Mouse (Mus musculus) stomach, embryonic 16.5 days (tissue): ENCODE results near the gene Fate1. TPM values are rescaled to one million over a fixed set of nuclear protein-coding genes. Genes with fewer than 3 reads are reported as not detected.
"Not testable (repeated sequence)": the region's sequence is repeated elsewhere in the genome, so short reads cannot be mapped to it uniquely, and the experiment has no call there.

Experiments
- ATAC-seq: fragments of 200-750 bp; cut with Nextera tagmentation; 2 replicates; pipeline ENCODE4 v1.8.0; 2017; ENCODE audit warnings: moderate number of reproducible peaks, moderate TSS enrichment; ENCODE audit not compliant: insufficient read depth, low FRiP score
- H3K27ac ChIP-seq: fragments of 300-500 bp; sonication (generic); 2 replicates; pipeline ENCODE4 v1.5.1; 2014; ENCODE audit warnings: low read length
- H3K27me3 ChIP-seq: fragments of 300-500 bp; sonication (generic); 2 replicates; pipeline ENCODE4 v1.6.1; 2014; ENCODE audit warnings: low read length, control low read depth, mixed read lengths; ENCODE audit not compliant: control insufficient read depth, insufficient read depth
- H3K36me3 ChIP-seq: fragments of 300-500 bp; sonication (generic); 2 replicates; pipeline ENCODE4 v1.6.1; 2014; ENCODE audit warnings: low read length; ENCODE audit not compliant: control insufficient read depth, insufficient read depth
- H3K4me1 ChIP-seq: fragments of 300-500 bp; sonication (generic); 2 replicates; pipeline ENCODE4 v1.6.1; 2014; ENCODE audit warnings: low read length, control low read depth, mixed read lengths; ENCODE audit not compliant: control insufficient read depth, insufficient read depth
- H3K4me2 ChIP-seq: fragments of 300-500 bp; sonication (generic); 2 replicates; pipeline ENCODE4 v1.6.1; 2014; ENCODE audit warnings: low read depth, low read length, mixed read lengths
- H3K4me3 ChIP-seq: fragments of 300-500 bp; sonication (generic); replicated peaks from 2 replicates; pipeline ENCODE4 v1.5.1; 2014; ENCODE audit warnings: mild to moderate bottlenecking, low read length
- H3K9ac ChIP-seq: fragments of 300-500 bp; sonication (generic); 2 replicates; pipeline ENCODE4 v1.6.1; 2014; ENCODE audit warnings: low read length
- H3K9me3 ChIP-seq: fragments of 300-500 bp; sonication (generic); replicated peaks from 2 replicates; pipeline ENCODE4 v1.6.1; 2016; ENCODE audit warnings: low read length, control low read depth; ENCODE audit not compliant: control insufficient read depth
- WGBS: fragments of 180-500 bp; shearing (Covaris S2); extraction: QIAGEN DNeasy Blood & Tissue Kit; methylation state at CpG from one replicate; pipeline ENCODE4 v1.1.7; 2014; 5-methylcytosine and 5-hydroxymethylcytosine counted together
- polyA plus RNA-seq: library from polyadenylated mRNA; unstranded; fragments of >200 nt; fragmentation: Nextera tagmentation; extraction: Ambion mirVana; gene quantifications from 2 replicates; pipeline ENCODE4 v1.2.1, GENCODE M21; 2015

Fate1 gene
- not detected in 2 replicates for polyA plus RNA-seq

DNA sequence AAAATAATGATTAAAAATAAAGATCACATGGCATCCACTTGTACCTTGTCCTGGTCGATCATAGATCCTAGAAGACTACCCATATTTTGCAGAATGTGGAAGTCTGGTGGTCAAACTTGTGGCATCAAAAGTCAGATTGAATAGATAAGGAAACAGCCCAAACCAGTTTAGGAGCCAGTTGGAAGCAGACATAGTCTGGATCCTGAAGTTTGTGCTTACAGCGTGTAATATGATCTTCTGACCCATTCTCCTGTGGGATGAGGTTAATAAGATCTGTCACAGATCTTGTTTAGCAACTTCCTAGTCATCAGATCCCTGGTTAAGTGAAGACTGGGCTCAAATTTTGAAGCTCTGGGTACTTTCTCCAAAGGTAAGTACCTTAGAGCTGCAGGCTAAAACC lies at the start of gene Fate1:
Gene Fate1 (plus strand): TSS at position 301 of the 400 bp plus-strand sequence.
- ATAC-seq: no peak
- no peaks in the 10 kb centered on the region for H3K9me3 ChIP-seq
- no peak within 1 kb of the TSS for H3K4me2 ChIP-seq
- no peak within 1 kb of the TSS for H3K9ac ChIP-seq
- no peak within 1 kb of the TSS for H3K4me3 ChIP-seq
- H3K27me3 ChIP-seq: no peaks in the 10 kb centered on the region
- no peaks in the 10 kb centered on the region for H3K36me3 ChIP-seq
- WGBS: 62% methylated on average over 2 of the region's 2 CpGs
- H3K27ac ChIP-seq: no peak within 1 kb of the TSS
- no peaks in the 10 kb centered on the region for H3K4me1 ChIP-seq

DNA sequence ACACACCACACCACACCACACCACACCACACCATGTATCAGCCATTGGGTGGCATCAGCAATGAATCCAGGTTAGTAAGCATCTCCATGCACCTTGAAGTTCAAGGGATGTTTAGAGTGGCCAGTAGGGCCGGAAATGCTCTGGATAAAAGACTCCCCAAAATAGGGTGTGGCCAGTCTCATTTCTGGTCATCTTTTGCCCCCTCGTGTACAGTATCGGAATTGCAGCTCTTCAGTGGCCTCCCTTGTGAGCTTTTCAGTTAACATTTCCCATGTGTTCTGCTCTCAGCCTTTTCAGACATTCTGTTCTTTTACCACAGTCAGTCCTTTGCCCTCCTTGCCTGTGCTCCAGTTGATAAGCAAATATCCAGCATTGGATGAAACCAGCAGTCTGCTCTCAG lies 26.2 kb upstream of the Fate1 start:
- Histone ChIP-seq H3K4me1 (no peaks in the 10 kb centered on the region), H3K27me3 (no peaks in the 10 kb centered on the region), H3K9me3 (no peaks in the 10 kb centered on the region), H3K27ac (no peak overlapping the region), H3K4me3 (no peak overlapping the region), H3K4me2 (no peak overlapping the region), H3K9ac (no peak overlapping the region), H3K36me3 (no peaks in the 10 kb centered on the region)
- 15% methylated on average over 3 of the region's 3 CpGs for WGBS
- no peak for ATAC-seq

DNA sequence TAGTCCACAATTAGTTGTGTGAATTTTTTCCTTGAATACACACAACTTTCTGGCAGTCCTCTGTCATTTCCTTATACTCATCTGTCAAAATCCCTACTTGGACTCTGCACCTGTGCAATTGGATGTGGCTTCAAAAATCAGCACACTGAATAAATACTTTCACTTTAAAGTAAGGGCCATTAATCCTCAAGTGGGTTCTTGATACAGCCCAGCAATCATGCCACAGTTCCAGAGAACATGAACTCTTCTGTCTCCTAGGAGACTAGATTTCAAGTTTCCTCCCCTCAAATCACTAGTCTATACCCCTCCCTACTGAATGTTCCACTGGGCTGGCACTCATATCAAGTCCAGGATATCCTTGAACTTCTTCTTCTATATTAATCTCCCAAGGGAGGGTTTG lies 14.4 kb upstream of the Fate1 start:
- ATAC-seq: no peak

DNA sequence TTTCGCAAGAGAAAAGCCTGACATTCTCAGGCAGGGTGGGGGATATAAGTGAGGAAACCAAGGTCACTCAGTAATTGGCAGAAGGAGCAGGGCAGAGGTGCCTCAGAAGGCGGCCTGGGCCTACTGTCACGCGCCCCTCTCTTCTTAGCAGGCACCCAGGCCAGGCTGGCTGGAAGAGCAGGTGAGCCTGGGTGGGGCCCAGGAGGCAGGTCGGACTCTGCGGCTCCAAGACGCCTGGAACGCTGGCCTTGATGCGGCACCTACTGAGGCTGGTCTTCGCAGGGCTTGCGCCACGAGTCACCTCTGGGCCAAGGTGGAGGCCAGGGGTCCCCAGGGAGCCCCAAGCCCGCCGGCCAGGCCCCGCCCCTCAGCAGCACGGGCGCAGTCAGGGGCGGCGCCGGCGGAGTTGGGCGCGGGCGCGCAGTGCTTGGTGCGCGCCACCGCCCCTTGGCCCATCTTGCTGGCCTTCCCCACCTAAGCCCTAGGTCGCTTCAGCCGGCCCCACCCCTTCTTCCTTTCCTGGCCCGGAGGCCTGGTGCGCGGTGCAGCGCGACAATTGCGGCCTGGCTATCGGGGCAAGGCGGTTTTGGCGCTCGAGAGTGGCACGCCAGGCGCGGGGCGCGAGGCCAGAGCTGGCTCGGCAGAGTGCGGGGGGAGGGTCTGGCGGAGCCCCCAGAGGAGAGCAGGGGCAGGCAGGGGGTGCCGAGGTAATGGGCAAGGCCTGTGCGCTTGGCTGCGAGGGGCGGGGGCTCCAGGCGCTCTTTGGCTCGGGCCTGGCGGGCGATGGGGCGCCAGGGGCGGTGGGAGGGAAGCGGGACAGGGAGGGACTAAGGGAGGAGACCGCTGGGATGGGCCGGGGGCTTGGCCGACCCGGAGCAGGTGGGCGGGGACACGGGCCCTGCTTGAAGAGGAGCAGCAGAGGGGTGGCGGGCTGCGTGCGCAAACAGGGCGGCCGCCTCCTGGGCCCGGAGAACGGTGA lies 10.4 kb upstream of the Fate1 start, which contains the start of gene Prrg3:
Gene Prrg3 (plus strand): TSS at position 552 of the 979 bp plus-strand sequence.
- Histone ChIP-seq H3K4me3 (peak within 1 kb of the TSS; percentile 56), H3K4me1 (no peaks in the 10 kb centered on the region), H3K4me2 (peak within 1 kb of the TSS; percentile 65), H3K9me3 (no peaks in the 10 kb centered on the region), H3K9ac (peak within 1 kb of the TSS; percentile 73), H3K27ac (peak within 1 kb of the TSS; percentile 39; the same call in 1 of the 2 replicates), H3K27me3 (peaks cover 11% of the 10 kb centered on the region; the same call in 1 of the 2 replicates), H3K36me3 (no peaks in the 10 kb centered on the region)
- WGBS: 18% methylated on average over 59 of the region's 72 CpGs
- peak; percentile 94 for ATAC-seq

More for the DNA sequence above, 14.4 kb upstream of the Fate1 start:
- Histone ChIP-seq H3K9ac (no peak overlapping the region), H3K4me3 (no peak overlapping the region), H3K4me2 (no peak overlapping the region), H3K4me1 (no peaks in the 10 kb centered on the region), H3K36me3 (no peaks in the 10 kb centered on the region), H3K27me3 (peaks cover 11% of the 10 kb centered on the region; the same call in 1 of the 2 replicates), H3K27ac (no peak overlapping the region), H3K9me3 (no peaks in the 10 kb centered on the region)

DNA sequence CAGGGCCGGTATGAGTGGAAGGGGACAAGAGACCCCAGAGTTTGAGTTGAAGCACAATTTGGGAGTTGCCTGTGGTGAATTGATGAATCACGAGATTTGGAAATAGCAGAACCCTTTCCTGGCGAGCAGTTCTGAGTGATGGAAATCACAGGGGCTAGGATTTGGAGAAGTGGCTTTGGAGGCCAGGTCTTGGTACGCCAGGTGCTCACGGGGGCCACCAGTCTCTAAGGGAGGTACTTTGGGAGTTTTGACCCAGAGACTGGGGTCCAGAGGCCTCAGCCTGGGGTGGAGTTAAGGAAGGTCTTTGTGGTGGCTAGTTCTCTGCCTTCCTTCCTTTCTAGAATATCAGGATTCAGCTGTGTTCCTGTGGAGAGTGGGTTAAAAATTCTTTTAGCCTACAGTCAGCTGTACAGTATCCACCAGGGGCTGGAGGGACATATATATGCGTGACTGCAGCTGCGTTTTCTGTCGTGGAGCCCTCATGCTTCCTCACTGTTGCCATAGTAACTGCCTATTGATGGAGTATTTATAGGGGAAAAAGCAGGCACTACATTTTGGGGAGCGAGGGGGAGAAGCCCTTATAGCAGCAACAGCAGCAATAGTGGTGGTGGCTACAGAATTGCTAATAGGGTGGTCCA lies 9.4 kb upstream of the Fate1 start:
- Histone ChIP-seq H3K27ac (peak overlapping the region; percentile 39; the same call in 1 of the 2 replicates), H3K4me3 (peak overlapping the region; percentile 56), H3K9me3 (no peaks in the 10 kb centered on the region), H3K4me1 (no peaks in the 10 kb centered on the region), H3K9ac (peak overlapping the region; percentile 73), H3K36me3 (no peaks in the 10 kb centered on the region), H3K4me2 (peak overlapping the region; percentile 65), H3K27me3 (peaks cover 11% of the 10 kb centered on the region; the same call in 1 of the 2 replicates)
- ATAC-seq: no peak
- WGBS: 30% methylated on average over 9 of the region's 9 CpGs

DNA sequence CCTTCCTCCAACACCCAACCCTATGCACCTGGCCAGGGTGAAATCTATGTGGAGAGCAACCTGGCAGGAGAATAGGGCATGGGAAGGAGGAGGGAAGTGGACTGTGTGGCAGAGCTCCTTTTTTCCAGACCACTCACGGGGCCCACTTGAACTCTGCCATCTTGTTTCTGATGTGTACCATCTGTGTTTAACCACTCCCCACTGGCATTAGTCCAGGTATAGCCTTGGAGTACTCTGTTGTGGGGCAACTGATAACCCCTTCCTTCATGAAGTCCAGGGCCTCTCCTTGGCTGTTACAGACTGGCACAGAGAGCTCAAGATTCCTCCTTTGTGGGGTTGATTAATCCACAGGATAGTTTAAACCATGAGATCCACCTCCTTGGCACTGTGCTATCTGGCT lies 4.6 kb upstream of the Fate1 start:
- Histone ChIP-seq H3K27ac (no peak overlapping the region), H3K27me3 (peaks cover 1% of the 10 kb centered on the region; the same call in 1 of the 2 replicates), H3K9ac (no peak overlapping the region), H3K4me1 (no peaks in the 10 kb centered on the region), H3K9me3 (no peaks in the 10 kb centered on the region), H3K4me3 (no peak overlapping the region), H3K4me2 (no peak overlapping the region), H3K36me3 (no peaks in the 10 kb centered on the region)
- no peak for ATAC-seq
- 50% methylated on average over 1 of the region's 1 CpGs for WGBS

DNA sequence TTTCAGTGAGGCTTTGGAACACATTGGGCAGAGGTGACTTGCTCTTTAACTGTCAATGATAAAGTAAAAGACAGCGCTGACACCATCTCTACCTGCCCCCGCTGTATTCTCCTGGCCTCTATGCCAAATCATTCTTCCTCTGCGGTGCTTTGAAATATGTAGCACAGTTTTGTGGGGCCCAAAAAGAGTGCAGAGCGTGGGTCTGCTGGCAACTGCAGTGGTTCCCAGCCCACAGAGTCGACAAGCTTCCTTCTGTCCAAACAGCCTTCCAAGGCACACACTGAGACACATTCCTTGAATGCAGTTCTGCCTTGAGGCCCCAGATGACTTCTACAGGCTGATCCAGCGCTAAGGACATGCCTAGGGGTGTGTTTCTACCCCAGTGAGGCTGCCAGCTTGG lies 4.0 kb upstream of the Fate1 start:
- H3K4me2 ChIP-seq: no peak overlapping the region
- WGBS: 69% methylated on average over 6 of the region's 6 CpGs
- no peak overlapping the region for H3K9ac ChIP-seq
- no peaks in the 10 kb centered on the region for H3K36me3 ChIP-seq
- H3K9me3 ChIP-seq: no peaks in the 10 kb centered on the region
- ATAC-seq: no peak
- H3K27ac ChIP-seq: no peak overlapping the region
- H3K4me1 ChIP-seq: no peaks in the 10 kb centered on the region
- H3K27me3 ChIP-seq: no peaks in the 10 kb centered on the region
- no peak overlapping the region for H3K4me3 ChIP-seq

DNA sequence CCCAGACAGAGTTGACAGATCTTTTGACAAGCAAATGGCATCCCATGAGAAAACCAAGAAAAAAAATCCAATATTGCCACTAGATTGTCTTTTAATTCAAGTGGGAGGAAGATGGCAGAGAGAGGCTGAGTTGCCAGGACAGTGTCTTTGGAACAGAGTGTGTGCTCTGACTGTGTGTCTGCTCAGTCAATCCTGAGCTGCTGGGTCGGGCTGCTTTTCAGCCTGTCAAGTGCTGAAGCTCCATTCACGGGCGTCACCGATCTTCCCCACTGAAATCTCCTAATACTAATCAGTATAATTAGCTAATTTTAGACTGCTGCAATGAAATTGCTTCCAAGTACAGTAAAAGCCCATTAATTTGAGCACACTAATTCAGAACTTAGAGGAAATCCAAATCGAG lies 1.5 kb upstream of the Fate1 start:
- Histone ChIP-seq H3K4me1 (no peaks in the 10 kb centered on the region), H3K9ac (no peak overlapping the region), H3K9me3 (no peaks in the 10 kb centered on the region), H3K27me3 (no peaks in the 10 kb centered on the region), H3K4me2 (no peak overlapping the region), H3K36me3 (no peaks in the 10 kb centered on the region), H3K4me3 (no peak overlapping the region), H3K27ac (no peak overlapping the region)
- ATAC-seq: no peak
- 73% methylated on average over 5 of the region's 5 CpGs for WGBS

DNA sequence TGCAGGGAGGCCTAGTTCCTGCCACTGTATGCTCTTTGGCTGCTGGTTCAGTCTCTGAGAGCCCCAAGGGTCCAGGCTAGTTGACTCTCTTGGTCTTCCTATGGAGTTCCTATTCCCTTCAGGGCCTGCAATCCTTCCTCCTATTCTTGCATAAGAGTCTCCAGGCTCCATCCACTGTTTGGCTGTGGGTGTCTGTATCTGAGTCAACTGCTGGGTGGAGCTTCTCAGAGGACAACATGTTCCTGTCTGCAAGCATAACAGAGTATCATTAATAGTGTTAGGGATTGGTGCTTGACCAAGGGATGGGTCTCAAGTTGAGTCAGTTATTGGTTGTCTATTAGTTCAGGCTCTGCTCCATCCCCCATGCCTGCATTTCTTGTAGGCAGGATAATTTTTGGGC lies 4.9 kb downstream of the Fate1 start:
- not testable (repeated sequence) for H3K27ac ChIP-seq, H3K36me3 ChIP-seq, H3K4me1 ChIP-seq, ATAC-seq, H3K9ac ChIP-seq, H3K27me3 ChIP-seq, H3K4me3 ChIP-seq, H3K4me2 ChIP-seq, H3K9me3 ChIP-seq
